Mouse (Mus musculus) MEL (cell line): Measurements from ENCODE around the gene Hs3st4.

ENCODE experiments used
- BHLHE40 ChIP-seq: IDR thresholded peaks from 2 replicates; pipeline ENCODE4 v1.6.1; 2012; ENCODE audit warnings: low read depth, mild to moderate bottlenecking, inconsistent platforms, low read length, improper control_type of control experiment, borderline replicate concordance
- RAD21 ChIP-seq: IDR thresholded peaks from 2 replicates; pipeline ENCODE4 v1.6.1; 2011; ENCODE audit warnings: mild to moderate bottlenecking, low read depth, low read length, improper control_type of control experiment
- TBP ChIP-seq: IDR thresholded peaks from 2 replicates; pipeline ENCODE4 v1.8.0; 2011; ENCODE audit warnings: low read depth, low read length, improper control_type of control experiment

GRCm38 (mm10) chr7:124037281-124037700 lies 54.6 kb downstream of the Hs3st4 start:
- no peak for TF ChIP-seq TBP
- no peak for TF ChIP-seq RAD21
- no peak for TF ChIP-seq BHLHE40
